Mouse (Mus musculus) neural tube, embryonic 10.5 days (tissue): ENCODE results near the gene Olfr974.
"Not testable (repeated sequence)": the region's sequence is repeated elsewhere in the genome, so short reads cannot be mapped to it uniquely, and the experiment has no call there.

ENCODE experiments used
- DNase-seq: peaks from one replicate; pipeline ENCODE4 v3.0.0-alpha.2; 2017; ENCODE audit warnings: low spot score; ENCODE audit errors: extremely low spot score

Olfr974 gene

GRCm38 (mm10) chr9:39937201-39937600 lies at the start of gene Olfr974:
TSS of gene Olfr974 (plus strand) at chr9:39937501.
- no peak for DNase-seq

- DNase-seq: no peak
These were observed 32.2 kb upstream of the Olfr974 start for GRCm38 (mm10) chr9:39905106-39905505.

- DNase-seq: no peak
These were observed 30.3 kb upstream of the Olfr974 start, which contains the start of gene Olfr229 for GRCm38 (mm10) chr9:39907036-39907435. TSS of gene Olfr229 (plus strand) at chr9:39907336.

GRCm38 (mm10) chr9:39909939-39910338 lies 27.4 kb upstream of the Olfr974 start:
- no peak for DNase-seq

GRCm38 (mm10) chr9:39927975-39928836 lies 9.1 kb upstream of the Olfr974 start:
- DNase-seq: not testable (repeated sequence)

- not testable (repeated sequence) for DNase-seq
These were observed 8.5 kb upstream of the Olfr974 start for GRCm38 (mm10) chr9:39928837-39929236.

- DNase-seq: no peak
These were observed 14.6 kb downstream of the Olfr974 start, which contains the start of gene Olfr975 for GRCm38 (mm10) chr9:39951946-39952345. TSS of gene Olfr975 (minus strand) at chr9:39952046.

- not testable (repeated sequence) for DNase-seq
These were observed 23.7 kb downstream of the Olfr974 start, which contains the start of gene Olfr976 for GRCm38 (mm10) chr9:39961033-39961432. TSS of gene Olfr976 (minus strand) at chr9:39961133.

GRCm38 (mm10) chr9:39976581-39977145 lies 39.4 kb downstream of the Olfr974 start:
- not testable (repeated sequence) for DNase-seq

- no peak for DNase-seq
These were observed 54.5 kb downstream of the Olfr974 start, which contains the start of gene Olfr978 for GRCm38 (mm10) chr9:39991813-39992212. TSS of gene Olfr978 (plus strand) at chr9:39992113.
